12 mouse cellular contexts compared by ENCODE assay signal in the genomic region with DNA sequence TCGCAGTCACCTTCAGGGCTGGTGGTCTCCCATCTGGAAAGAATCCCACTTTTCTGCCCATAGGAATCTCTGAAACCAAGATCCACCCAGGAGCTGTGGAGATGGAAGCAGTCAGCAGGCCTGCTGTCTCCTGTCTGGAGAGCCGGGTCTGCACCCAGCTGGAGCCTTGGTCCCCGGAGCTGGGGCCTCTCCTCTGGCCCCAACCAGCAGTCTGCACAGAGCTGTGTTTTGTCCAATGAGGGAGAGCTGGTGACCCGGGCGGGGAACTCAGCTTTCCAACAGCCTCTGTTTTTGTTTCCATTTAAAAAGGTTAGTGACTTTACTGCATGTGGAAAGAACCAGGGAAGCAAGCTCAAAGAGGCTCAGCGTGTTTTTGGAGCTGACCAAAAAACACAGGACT. TPM values are rescaled to one million over a fixed set of nuclear protein-coding genes. Genes with fewer than 3 reads are reported as not detected.
DNase-seq lines count a peak whose midpoint lies in the region; ATAC-seq lines count a peak whose summit lies in the region.
"Had no signal": no experiment of that assay in that cellular context is flagged by ENCODE, and none has a peak within 500 bp of the region (broad histone marks: within the 10 kb centered on the region; RNA-seq: fewer than 3 reads in every experiment).

No protein-coding gene starts in this region.

- H3K9ac ChIP-seq in kidney, embryonic 15.5 days: no peak overlapping the region
- H3K9ac ChIP-seq: liver, embryonic 14.5 days; midbrain, embryonic 13.5 days had no signal

- peak; percentile 57; the same call in 1 of the 2 replicates for ATAC-seq in kidney, embryonic 15.5 days (replicated peaks; ENCODE audit: low FRiP score)
- ATAC-seq: midbrain, embryonic 13.5 days had no signal

- peak overlapping the region; percentile 62 for H3K27ac ChIP-seq in kidney, embryonic 15.5 days
- H3K27ac ChIP-seq: forebrain, embryonic 10.5 days; liver, embryonic 14.5 days; midbrain, embryonic 13.5 days had no signal

- peaks cover 6% of the 10 kb centered on the region for H3K36me3 ChIP-seq in kidney, embryonic 15.5 days
- H3K36me3 ChIP-seq: forebrain, embryonic 10.5 days; G1E; midbrain, embryonic 13.5 days had no signal

- no peaks in the 10 kb centered on the region for H3K27me3 ChIP-seq in kidney, embryonic 15.5 days

- no peak overlapping the region for H3K4me3 ChIP-seq in kidney, embryonic 15.5 days (replicated peaks)
- H3K4me3 ChIP-seq: forebrain, embryonic 10.5 days; midbrain, embryonic 13.5 days had no signal

- H3K9me3 ChIP-seq in kidney, embryonic 15.5 days (replicated peaks): no peaks in the 10 kb centered on the region
- H3K9me3 ChIP-seq: forebrain, embryonic 10.5 days; G1E; midbrain, embryonic 13.5 days had no signal

- peak; percentile 29 for DNase-seq in embryo, embryonic 10.5 days (ENCODE audit: low spot score)
- no peak for DNase-seq in embryo, embryonic 10 days (ENCODE audit: low spot score)
- DNase-seq in ovary, adult 18-20 months (ENCODE audit: low spot score): peak; percentile 38
- DNase-seq in ovary, postnatal 14 days (ENCODE audit: low spot score): no peak
- DNase-seq in cerebellum, postnatal 36 days: no peak
- DNase-seq in thymus, postnatal 4 days: no peak
- no peak for DNase-seq in thymus, postnatal 14 days

- H3K4me2 ChIP-seq in kidney, embryonic 15.5 days: peak overlapping the region; percentile 13; the same call in 1 of the 2 replicates
- H3K4me2 ChIP-seq: midbrain, embryonic 13.5 days had no signal

- 40% methylated on average over 6 of the region's 6 CpGs for WGBS in kidney, embryonic 15.5 days

- peaks cover 52% of the 10 kb centered on the region for H3K4me1 ChIP-seq in kidney, embryonic 15.5 days

RNA-seq across cellular contexts. Expression of a gene that starts 11.0 kb away (rescaled TPM):
- 29.7 and 31.0 TPM in 2 replicates for polyA plus RNA-seq in kidney, embryonic 15.5 days (2015; fragmentation: Nextera tagmentation; extraction: Ambion mirVana)

Comparison
In these comparisons a context has a peak if more than half of its experiments do, and no peak if none do; other contexts are left out.
1. DNase-seq: peak in embryo, embryonic 10.5 days (single experiment) and ovary, adult 18-20 months (single experiment); none in embryo, embryonic 10 days (single experiment), ovary, postnatal 14 days (single experiment), cerebellum, postnatal 36 days (0 of 2), thymus, postnatal 4 days (single experiment) and thymus, postnatal 14 days (single experiment).